Mouse (Mus musculus) bone marrow macrophage, adult 2 months (primary cell): ENCODE results near the gene Olfr689. TPM values are rescaled to one million over a fixed set of nuclear protein-coding genes. Genes with fewer than 3 reads are reported as not detected.
"Not testable (repeated sequence)": the region's sequence is repeated elsewhere in the genome, so short reads cannot be mapped to it uniquely, and the experiment has no call there.

Source experiments
- H3K27ac ChIP-seq: 2 replicates; pipeline ENCODE4 v1.5.1; 2012; ENCODE audit warnings: low read depth, low read length; ENCODE audit not compliant: insufficient read depth
- H3K4me1 ChIP-seq: 2 replicates; pipeline ENCODE4 v1.6.1; 2012; ENCODE audit warnings: low read length; ENCODE audit not compliant: control insufficient read depth, insufficient read depth
- H3K4me3 ChIP-seq: 2 replicates; pipeline ENCODE4 v1.5.1; 2012; ENCODE audit warnings: mild to moderate bottlenecking, low read length, moderate library complexity; ENCODE audit not compliant: insufficient read depth
- CTCF ChIP-seq: IDR thresholded peaks from 2 replicates; pipeline ENCODE4 v1.5.1; 2012; ENCODE audit warnings: low read depth, mild to moderate bottlenecking, low read length, moderate library complexity
- POLR2A ChIP-seq: IDR thresholded peaks from 2 replicates; pipeline ENCODE4 v1.6.1; 2012; ENCODE audit warnings: mild to moderate bottlenecking, low read depth, low read length, borderline replicate concordance
- polyA plus RNA-seq: library from polyadenylated mRNA; stranded (reverse); fragments of >200 nt; gene quantifications from 2 replicates; pipeline ENCODE4 v1.2.4, GENCODE M21; 2012; ENCODE audit not compliant: missing spikeins, insufficient read depth, insufficient read length

The Olfr689 gene
- not detected in 2 replicates for polyA plus RNA-seq

- H3K4me3 ChIP-seq: no peak within 1 kb of the TSS
These were observed at the start of gene Olfr689 for GRCm38 (mm10) chr7:105310865-105311264. Gene Olfr689, plus strand, starts transcription at chr7:105311165.

GRCm38 (mm10) chr7:105272426-105272825 lies 38.5 kb upstream of the Olfr689 start:
- TF ChIP-seq POLR2A: no peak
- TF ChIP-seq CTCF: no peak
- Histone ChIP-seq H3K4me3 (no peak overlapping the region), H3K27ac (no peak overlapping the region), H3K4me1 (no peaks in the 10 kb centered on the region)

More at GRCm38 (mm10) chr7:105310865-105311264, at the start of gene Olfr689:
- Histone ChIP-seq H3K27ac (no peak within 1 kb of the TSS), H3K4me1 (no peaks in the 10 kb centered on the region)
- TF ChIP-seq CTCF: no peak
- no peak for TF ChIP-seq POLR2A

GRCm38 (mm10) chr7:105287795-105288194 lies 23.2 kb upstream of the Olfr689 start, which contains the start of gene Olfr688:
Gene Olfr688, plus strand, starts transcription at chr7:105288095.
- TF ChIP-seq CTCF: no peak
- TF ChIP-seq POLR2A: no peak

GRCm38 (mm10) chr7:105290051-105290450 lies 20.9 kb upstream of the Olfr689 start:
- no peak overlapping the region for H3K27ac ChIP-seq
- H3K4me1 ChIP-seq: no peaks in the 10 kb centered on the region
- no peak overlapping the region for H3K4me3 ChIP-seq
- TF ChIP-seq CTCF: no peak
- TF ChIP-seq POLR2A: no peak

More at GRCm38 (mm10) chr7:105287795-105288194, 23.2 kb upstream of the Olfr689 start, which contains the start of gene Olfr688:
- H3K27ac ChIP-seq: no peak within 1 kb of the TSS
- no peaks in the 10 kb centered on the region for H3K4me1 ChIP-seq
- no peak within 1 kb of the TSS for H3K4me3 ChIP-seq

GRCm38 (mm10) chr7:105325302-105325701 lies 14.3 kb downstream of the Olfr689 start:
- no peak overlapping the region for H3K4me3 ChIP-seq
- no peaks in the 10 kb centered on the region for H3K4me1 ChIP-seq
- TF ChIP-seq CTCF (no peak), POLR2A (no peak)
- no peak overlapping the region for H3K27ac ChIP-seq

GRCm38 (mm10) chr7:105334004-105334403 lies 23.0 kb downstream of the Olfr689 start, which contains the start of gene Olfr690:
Gene Olfr690, minus strand, starts transcription at chr7:105334104.
- TF ChIP-seq POLR2A (no peak), CTCF (no peak)
- no peaks in the 10 kb centered on the region for H3K4me1 ChIP-seq
- H3K4me3 ChIP-seq: no peak within 1 kb of the TSS
- no peak within 1 kb of the TSS for H3K27ac ChIP-seq

GRCm38 (mm10) chr7:105342170-105342569 lies 31.2 kb downstream of the Olfr689 start, which contains the start of gene Olfr691:
Gene Olfr691, minus strand, starts transcription at chr7:105342270.
- TF ChIP-seq POLR2A (no peak), CTCF (no peak)
- Histone ChIP-seq H3K4me1 (no peaks in the 10 kb centered on the region), H3K27ac (no peak within 1 kb of the TSS), H3K4me3 (no peak within 1 kb of the TSS)

- H3K4me1 ChIP-seq: no peaks in the 10 kb centered on the region
- no peak overlapping the region for H3K27ac ChIP-seq
- TF ChIP-seq CTCF (no peak), POLR2A (no peak)
- no peak overlapping the region for H3K4me3 ChIP-seq
These were observed 31.8 kb downstream of the Olfr689 start for GRCm38 (mm10) chr7:105342752-105343151.

GRCm38 (mm10) chr7:105356064-105356463 lies 45.1 kb downstream of the Olfr689 start:
- not testable (repeated sequence) for H3K4me1 ChIP-seq, H3K27ac ChIP-seq, H3K4me3 ChIP-seq

- H3K4me3 ChIP-seq, H3K27ac ChIP-seq, H3K4me1 ChIP-seq: not testable (repeated sequence)
These were observed 45.5 kb downstream of the Olfr689 start for GRCm38 (mm10) chr7:105356487-105356886.

GRCm38 (mm10) chr7:105361713-105362112 lies 50.7 kb downstream of the Olfr689 start:
- TF ChIP-seq CTCF: no peak
- no peak for TF ChIP-seq POLR2A

More at GRCm38 (mm10) chr7:105361713-105362112, 50.7 kb downstream of the Olfr689 start:
- H3K4me3 ChIP-seq: no peak overlapping the region
- H3K4me1 ChIP-seq: no peaks in the 10 kb centered on the region
- H3K27ac ChIP-seq: no peak overlapping the region
